Mouse (Mus musculus): ENCODE data around the gene Zfp943.
"Not testable (repeated sequence)": the region's sequence is repeated elsewhere in the genome, so short reads cannot be mapped to it uniquely, and the experiment has no call there.

Gene Zfp943

DNA sequence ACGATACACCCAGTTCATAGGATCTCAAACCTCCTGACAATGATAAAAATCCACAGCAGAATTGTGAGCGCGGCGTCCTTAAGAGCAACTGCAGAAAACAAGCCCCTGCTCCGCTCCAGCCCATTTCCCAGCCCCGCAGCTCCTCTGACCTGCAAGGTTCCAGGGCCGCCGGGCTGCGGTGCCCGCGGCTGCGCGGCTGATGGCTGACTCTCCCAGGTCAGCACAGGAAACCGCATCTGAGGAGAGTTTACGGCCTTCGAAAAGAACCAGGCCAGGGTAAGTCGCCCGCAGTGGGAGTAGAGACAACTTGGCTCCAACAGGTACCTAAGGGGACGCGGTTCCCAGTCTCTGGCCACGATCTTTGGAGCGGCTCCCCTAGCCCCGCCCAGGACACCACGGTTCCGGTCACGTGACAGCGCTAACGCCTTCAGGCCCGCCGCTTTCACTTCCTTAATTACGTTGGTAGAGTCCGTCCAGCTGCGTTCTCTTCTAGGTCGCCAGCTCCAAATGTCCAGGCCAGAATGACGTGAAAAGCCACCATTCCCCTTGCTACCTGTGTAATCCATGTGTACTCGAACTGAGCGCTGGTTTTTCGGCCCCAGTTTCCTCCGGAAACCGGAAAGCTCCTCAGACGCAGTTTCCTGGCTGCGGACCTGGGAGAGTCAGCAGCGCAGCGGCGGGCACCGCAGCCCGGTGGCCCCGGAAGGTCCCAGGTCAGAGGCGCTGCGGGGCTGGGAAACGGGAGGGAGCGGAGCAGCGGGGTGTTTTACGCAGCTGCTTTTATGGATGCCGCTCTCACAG is at the start of gene Zfp943, which contains the start of gene Zfp942:
Gene Zfp943 (plus strand): TSS at position 446 of the 801 bp plus-strand sequence.
Gene Zfp942 (minus strand): TSS at position 358 of the 801 bp plus-strand sequence.
- peak; percentile 71 for DNase-seq (ENCODE audit: inconsistent ontology term)

- DNase-seq (ENCODE audit: inconsistent ontology term), result no peak
Measured at GRCm38 (mm10) chr17:21963302-21963701, 950 bp downstream of the Zfp943 start.

DNA sequence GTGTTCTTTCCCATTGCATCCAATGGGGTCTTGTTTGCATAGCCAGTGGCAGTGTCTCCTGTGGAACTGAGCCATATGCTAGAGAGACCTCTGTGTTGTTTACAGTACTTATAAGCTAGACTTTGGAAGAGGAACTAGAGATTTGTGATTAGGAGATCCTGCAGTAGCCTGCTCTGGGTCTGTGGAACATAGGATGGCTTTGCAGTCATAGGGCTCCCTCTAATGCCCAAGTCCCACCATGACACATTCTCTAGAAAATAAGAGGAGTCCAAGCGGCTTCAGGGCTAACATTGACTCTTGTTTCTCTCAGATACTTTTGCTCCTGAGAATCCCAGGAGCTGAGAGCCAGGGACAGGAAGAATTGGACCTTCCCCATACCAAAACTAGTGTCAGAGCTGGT is 73.2 kb downstream of the Zfp943 start:
- DNase-seq (ENCODE audit: inconsistent ontology term), result not testable (repeated sequence)

DNA sequence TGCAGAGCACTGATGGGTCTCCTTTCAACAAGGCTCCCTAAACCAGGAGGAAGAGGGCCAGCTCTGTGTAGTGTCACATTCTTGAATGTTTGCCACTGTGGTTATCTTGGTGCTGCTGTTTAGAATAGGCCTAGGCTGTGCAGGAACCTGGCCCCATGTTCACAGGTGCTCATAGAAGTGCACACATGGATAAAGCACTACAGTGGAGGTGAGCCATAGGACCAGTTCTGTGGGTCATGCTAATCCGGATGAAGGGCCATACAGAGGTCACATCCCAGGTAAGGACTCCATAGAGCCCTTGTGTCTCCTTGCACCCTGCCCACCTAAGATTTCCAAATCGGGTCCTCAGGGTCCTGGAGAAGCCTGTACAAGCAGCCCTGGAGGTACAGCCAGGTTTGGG is 87.1 kb downstream of the Zfp943 start:
- DNase-seq (ENCODE audit: inconsistent ontology term), result no peak

- no peak for DNase-seq (ENCODE audit: inconsistent ontology term)
Measured at GRCm38 (mm10) chr17:22053211-22053610, 90.9 kb downstream of the Zfp943 start.

DNA sequence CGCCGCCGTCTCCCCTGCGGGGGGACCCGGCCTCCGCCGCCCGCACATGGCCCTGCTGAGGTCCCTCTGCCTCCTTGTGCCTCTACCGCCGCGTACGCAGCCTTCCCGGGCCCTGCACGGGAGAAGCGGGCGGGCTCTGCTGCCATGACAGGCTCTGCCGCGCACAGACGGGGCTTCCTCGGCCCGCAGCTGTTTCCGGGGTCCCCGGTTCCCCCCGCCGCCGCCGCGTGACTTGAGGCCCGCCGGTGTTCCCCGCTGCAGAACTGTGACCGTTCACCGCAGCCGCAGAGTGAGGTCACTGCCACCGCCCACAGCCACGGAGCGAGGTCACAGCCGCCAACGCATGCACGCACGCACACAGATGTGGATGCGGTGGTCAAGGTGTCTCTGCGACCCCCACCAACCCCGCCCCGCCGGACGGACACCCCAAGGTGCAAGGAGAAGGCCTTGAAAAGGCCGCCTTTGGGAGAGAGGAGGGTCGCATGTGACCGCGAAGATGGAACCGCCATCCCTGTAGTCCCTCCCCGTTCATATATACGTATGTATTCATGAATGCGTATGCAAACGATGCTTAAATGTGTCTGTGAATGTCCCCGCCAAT is 118.8 kb downstream of the Zfp943 start:
- DNase-seq (ENCODE audit: inconsistent ontology term), result peak; percentile 58

DNA sequence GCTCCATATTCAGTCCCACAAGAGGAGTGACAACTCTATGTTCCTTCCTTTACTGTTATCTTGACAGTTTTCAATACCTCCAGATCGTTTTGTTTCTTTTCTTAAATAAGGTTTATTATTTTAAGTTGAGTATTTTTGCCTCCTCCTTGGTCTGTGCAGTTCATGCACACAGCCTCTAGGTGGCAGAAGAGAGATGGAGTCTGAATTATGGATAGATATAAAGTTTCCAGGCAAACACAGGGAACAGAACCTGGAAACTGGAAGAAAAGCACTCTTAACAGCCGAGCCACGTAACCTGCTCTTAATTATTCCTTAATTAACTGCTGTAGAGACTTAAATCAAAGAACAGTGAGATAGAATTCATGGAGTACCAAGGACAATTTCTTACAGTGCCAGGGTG is 120.9 kb downstream of the Zfp943 start:
- DNase-seq (ENCODE audit: inconsistent ontology term), result not testable (repeated sequence)

GRCm38 (mm10) chr17:22118770-22119169 is 156.4 kb downstream of the Zfp943 start:
- DNase-seq (ENCODE audit: inconsistent ontology term), result no peak
